Mouse (Mus musculus) right cerebral cortex, postnatal 10 days (tissue): Measurements from ENCODE around the gene Ddx46.
"Not testable (repeated sequence)": the region's sequence is repeated elsewhere in the genome, so short reads cannot be mapped to it uniquely, and the experiment has no call there.

ENCODE experiments used
- DNase-seq, 2 experiments: peaks; one replicate each; pipeline ENCODE4 v3.0.0; 2021; ENCODE audit warnings: low spot score in 2 of 2

Ddx46 gene

GRCm38 (mm10) chr13:55636185-55636983, 1.6 kb downstream of the Ddx46 start:
- DNase-seq = no peak

- DNase-seq = peak; percentile 69 to 83
Observed at GRCm38 (mm10) chr13:55640480-55640879, 5.7 kb downstream of the Ddx46 start.

GRCm38 (mm10) chr13:55644525-55644924, 9.7 kb downstream of the Ddx46 start:
- DNase-seq = no peak

GRCm38 (mm10) chr13:55650098-55650497, 15.3 kb downstream of the Ddx46 start:
- DNase-seq = no peak

- no peak for DNase-seq
Observed at GRCm38 (mm10) chr13:55650980-55651379, 16.2 kb downstream of the Ddx46 start.

GRCm38 (mm10) chr13:55668550-55668949, 33.7 kb downstream of the Ddx46 start:
- DNase-seq = peak in 1 of 2 experiments; percentile 33

GRCm38 (mm10) chr13:55672711-55673110, 37.9 kb downstream of the Ddx46 start:
- no peak for DNase-seq

GRCm38 (mm10) chr13:55677364-55677763, 42.5 kb downstream of the Ddx46 start:
- no peak for DNase-seq

GRCm38 (mm10) chr13:55682201-55682600, 47.4 kb downstream of the Ddx46 start:
- DNase-seq = no peak

GRCm38 (mm10) chr13:55683581-55683980, 48.8 kb downstream of the Ddx46 start:
- no peak for DNase-seq

GRCm38 (mm10) chr13:55686107-55686633, 51.3 kb downstream of the Ddx46 start:
- DNase-seq = no peak

GRCm38 (mm10) chr13:55687927-55688602, 53.2 kb downstream of the Ddx46 start:
- no peak for DNase-seq

GRCm38 (mm10) chr13:55692535-55693242, 57.9 kb downstream of the Ddx46 start, which contains the start of gene B230219D22Rik:
B230219D22Rik (plus strand) TSS chr13:55693124.
- peak; percentile 94 to 95 for DNase-seq

- peak in 1 of 2 experiments; percentile 42 for DNase-seq
Observed at GRCm38 (mm10) chr13:55693243-55693721, 58.5 kb downstream of the Ddx46 start.

GRCm38 (mm10) chr13:55694110-55694509, 59.3 kb downstream of the Ddx46 start:
- no peak for DNase-seq

- DNase-seq = not testable (repeated sequence)
Observed at GRCm38 (mm10) chr13:55695989-55696388, 61.2 kb downstream of the Ddx46 start.

GRCm38 (mm10) chr13:55704301-55704700, 69.5 kb downstream of the Ddx46 start:
- DNase-seq = no peak

GRCm38 (mm10) chr13:55712846-55713245, 78.0 kb downstream of the Ddx46 start:
- no peak for DNase-seq

GRCm38 (mm10) chr13:55714501-55715166, 79.8 kb downstream of the Ddx46 start, which contains the start of gene Txndc15:
Txndc15 (plus strand) TSS chr13:55714650.
- DNase-seq = peak; percentile 92 to 93

GRCm38 (mm10) chr13:55715167-55715512, 80.3 kb downstream of the Ddx46 start:
- no peak for DNase-seq

- no peak for DNase-seq
Observed at GRCm38 (mm10) chr13:55715908-55716510, 81.2 kb downstream of the Ddx46 start.
